ENCODE assay signal across 7 mouse cellular contexts in genomic region chr6:90711476-90712035, GRCm38 (mm10).
DNase-seq lines count a peak whose midpoint lies in the region; ATAC-seq and TF ChIP-seq lines count a peak whose summit lies in the region.

No protein-coding gene starts in this region.

- no peaks in the 10 kb centered on the region for H3K27me3 ChIP-seq in intestine, embryonic 16.5 days (replicated peaks; ENCODE audit: control insufficient read depth, insufficient read depth, low read length)
- H3K27me3 ChIP-seq in neural tube, embryonic 15.5 days (replicated peaks): no peaks in the 10 kb centered on the region

- intact Hi-C loops in left cerebral cortex, adult 2 months (cut with DNase I): no loop called here
- intact Hi-C loops in left cerebral cortex, postnatal 36 days (cut with DNase I): no loop called here
- intact Hi-C loops in left cerebral cortex, postnatal 25 days (cut with DNase I): no loop called here

- H3K27ac ChIP-seq in left cerebral cortex, adult 2 months: 0 out of 2 replicates have a peak overlapping the region, but pooled peaks have one; percentile 24
- H3K27ac ChIP-seq in intestine, embryonic 16.5 days (ENCODE audit: low read length): peak overlapping the region; percentile 25
- peak overlapping the region; percentile 65 for H3K27ac ChIP-seq in neural tube, embryonic 15.5 days (replicated peaks)

- H3K36me3 ChIP-seq in intestine, embryonic 16.5 days (ENCODE audit: control insufficient read depth, insufficient read depth, low read length): no peaks in the 10 kb centered on the region
- H3K36me3 ChIP-seq in neural tube, embryonic 15.5 days: no peaks in the 10 kb centered on the region

- H3K4me1 ChIP-seq in intestine, embryonic 16.5 days (ENCODE audit: control insufficient read depth, insufficient read depth, low read length): peaks cover 69% of the 10 kb centered on the region
- peaks cover 87% of the 10 kb centered on the region for H3K4me1 ChIP-seq in neural tube, embryonic 15.5 days

- no peak overlapping the region for H3K4me3 ChIP-seq in left cerebral cortex, adult 2 months
- H3K4me3 ChIP-seq in intestine, embryonic 16.5 days (ENCODE audit: low read length): no peak overlapping the region
- no peak overlapping the region for H3K4me3 ChIP-seq in neural tube, embryonic 15.5 days (replicated peaks)

- DNase-seq in left cerebral cortex, adult 2 months (ENCODE audit: extremely low spot score in 1 of 2, low spot score in 2 of 2): no peak
- no peak for DNase-seq in left cerebral cortex, postnatal 36 days (ENCODE audit: low spot score in 2 of 2)
- peak; percentile 61 for DNase-seq in embryo, embryonic 11 days
- no peak for DNase-seq in adrenal gland, adult 18-20 months (ENCODE audit: low spot score in 2 of 2)
- DNase-seq in left cerebral cortex, postnatal 25 days (ENCODE audit: low spot score in 2 of 2): no peak

- no peak for ATAC-seq in intestine, embryonic 16.5 days
- no peak for ATAC-seq in neural tube, embryonic 15.5 days (ENCODE audit: low FRiP score)

- H3K9me3 ChIP-seq in intestine, embryonic 16.5 days (ENCODE audit: control insufficient read depth, low read length): no peaks in the 10 kb centered on the region
- H3K9me3 ChIP-seq in neural tube, embryonic 15.5 days (replicated peaks): no peaks in the 10 kb centered on the region

- no peak for TF ChIP-seq CTCF in left cerebral cortex, adult 2 months (IDR thresholded peaks at IDR 0.05)

- 0 out of 2 replicates have a peak overlapping the region, but pooled peaks have one; percentile 6 for H3K9ac ChIP-seq in intestine, embryonic 16.5 days (ENCODE audit: low read depth, low read length)
- H3K9ac ChIP-seq in neural tube, embryonic 15.5 days (replicated peaks): no peak overlapping the region

- 0 out of 2 replicates have a peak overlapping the region, but pooled peaks have one; percentile 11 for H3K4me2 ChIP-seq in intestine, embryonic 16.5 days (ENCODE audit: low read depth, low read length)
- H3K4me2 ChIP-seq in neural tube, embryonic 15.5 days: peak overlapping the region; percentile 5; the same call in 1 of the 2 replicates

- WGBS in intestine, embryonic 16.5 days: 48% methylated on average over 12 of the region's 12 CpGs
- 21% methylated on average over 12 of the region's 12 CpGs for WGBS in neural tube, embryonic 15.5 days
